Mouse (Mus musculus) spleen, adult 2 months (tissue): ENCODE data around the gene Prss54. TPM values are rescaled to one million over a fixed set of nuclear protein-coding genes. Genes with fewer than 3 reads are reported as not detected.

Source experiments
- DNase-seq, 2 experiments: peaks; one replicate each; pipeline versions ENCODE4 v3.0.0 to v3.0.0-alpha.2; 2012 to 2021; ENCODE audit warnings: low spot score in 2 of 2, low read depth in 1 of 2
- H3K27ac ChIP-seq: fragments of 200-500 bp; 2 replicates; pipeline ENCODE4 v1.5.1; 2012; ENCODE audit warnings: low read length, inconsistent platforms; ENCODE audit not compliant: insufficient read depth
- H3K27me3 ChIP-seq: fragments of 200-500 bp; 2 replicates; pipeline ENCODE4 v1.6.1; 2012; ENCODE audit warnings: mild to moderate bottlenecking, moderate library complexity, low read length, inconsistent platforms; ENCODE audit not compliant: control insufficient read depth, insufficient read depth
- H3K36me3 ChIP-seq: fragments of 200-500 bp; 2 replicates; pipeline ENCODE4 v1.6.1; 2012; ENCODE audit warnings: mild to moderate bottlenecking, low read length, inconsistent platforms; ENCODE audit not compliant: control insufficient read depth, insufficient read depth
- H3K4me1 ChIP-seq: fragments of 200-500 bp; 2 replicates; pipeline ENCODE4 v1.6.1; 2011; ENCODE audit warnings: inconsistent platforms; ENCODE audit not compliant: control insufficient read depth, insufficient read depth, insufficient read length
- H3K4me3 ChIP-seq: fragments of 200-500 bp; 2 replicates; pipeline ENCODE4 v1.5.1; 2011; ENCODE audit warnings: mild to moderate bottlenecking, inconsistent platforms; ENCODE audit not compliant: insufficient read depth, insufficient read length; ENCODE audit errors: extremely low read depth
- CTCF ChIP-seq: fragments of 200-500 bp; IDR thresholded peaks from 2 replicates; pipeline ENCODE4 v1.5.1; 2011; ENCODE audit warnings: mild to moderate bottlenecking, inconsistent platforms; ENCODE audit not compliant: insufficient read depth, insufficient read length, insufficient replicate concordance; ENCODE audit errors: extremely low read depth
- POLR2A ChIP-seq: fragments of 200-500 bp; IDR thresholded peaks from 2 replicates; pipeline ENCODE4 v1.6.1; 2011; ENCODE audit warnings: low read depth, low read length, inconsistent platforms
- WGBS: fragments of 180-500 bp; shearing (Covaris S2); methylation state at CpG from one replicate; pipeline ENCODE4 v1.1.7; 2018; 5-methylcytosine and 5-hydroxymethylcytosine counted together
- polyA plus RNA-seq: library from polyadenylated mRNA; depleted of rRNA; stranded (reverse); fragments of >200 nt; gene quantifications from 2 replicates; pipeline ENCODE4 v1.2.3, GENCODE M21; 2012

The Prss54 gene
- polyA plus RNA-seq, 1 experiment, result not detected

DNA sequence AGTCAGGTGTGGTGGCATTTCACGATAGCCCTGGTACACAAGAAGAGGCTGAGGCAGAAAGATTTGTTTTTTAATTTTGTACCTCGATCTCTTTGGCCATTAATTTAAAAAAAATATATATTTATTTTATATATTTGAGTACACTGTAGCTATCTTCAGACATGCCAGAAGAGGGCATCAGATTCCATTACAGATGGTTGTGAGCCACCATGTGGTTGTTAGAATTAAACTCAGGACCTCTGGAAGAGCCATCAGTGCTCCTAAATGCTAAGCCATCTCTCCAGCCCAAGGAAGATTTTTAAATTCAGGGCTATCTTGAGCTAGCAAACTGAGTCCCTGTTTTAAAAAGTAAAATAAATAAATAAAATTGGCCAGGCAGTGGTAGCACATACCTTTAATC lies 26.0 kb upstream of the Prss54 start:
- WGBS, result 71% methylated on average over 2 of the region's 2 CpGs
- H3K36me3 ChIP-seq, result no peaks in the 10 kb centered on the region
- H3K27me3 ChIP-seq, result no peaks in the 10 kb centered on the region
- H3K27ac ChIP-seq, result no peak overlapping the region
- DNase-seq, result no peak
- H3K4me1 ChIP-seq, result no peaks in the 10 kb centered on the region
- TF ChIP-seq POLR2A, result no peak
- TF ChIP-seq CTCF, result no peak
- no peak overlapping the region for H3K4me3 ChIP-seq

DNA sequence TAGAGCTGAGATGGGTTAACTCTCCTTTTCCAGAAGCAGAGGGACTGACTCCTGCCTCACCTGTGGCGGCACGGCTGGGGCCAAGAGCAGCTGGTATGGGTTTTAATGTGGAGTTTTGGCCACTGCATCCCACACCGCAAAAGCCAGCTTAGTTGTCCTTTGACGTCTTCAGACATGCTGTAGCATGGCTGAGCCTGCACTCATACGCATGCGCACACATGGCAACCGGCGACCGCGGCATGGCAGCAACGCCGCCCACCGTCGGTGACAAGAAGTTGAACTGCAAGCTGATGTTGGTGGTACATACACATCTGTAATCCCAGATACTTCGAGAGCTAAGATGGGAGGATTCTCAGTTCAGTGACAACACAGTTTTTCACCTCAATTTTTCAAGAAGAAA lies 25.2 kb upstream of the Prss54 start:
- H3K4me3 ChIP-seq, result no peak overlapping the region
- 80% methylated on average over 15 of the region's 15 CpGs for WGBS
- no peak overlapping the region for H3K27ac ChIP-seq
- H3K36me3 ChIP-seq, result no peaks in the 10 kb centered on the region
- H3K4me1 ChIP-seq, result no peaks in the 10 kb centered on the region
- no peaks in the 10 kb centered on the region for H3K27me3 ChIP-seq
- DNase-seq, result no peak
- TF ChIP-seq CTCF (no peak), POLR2A (no peak)

DNA sequence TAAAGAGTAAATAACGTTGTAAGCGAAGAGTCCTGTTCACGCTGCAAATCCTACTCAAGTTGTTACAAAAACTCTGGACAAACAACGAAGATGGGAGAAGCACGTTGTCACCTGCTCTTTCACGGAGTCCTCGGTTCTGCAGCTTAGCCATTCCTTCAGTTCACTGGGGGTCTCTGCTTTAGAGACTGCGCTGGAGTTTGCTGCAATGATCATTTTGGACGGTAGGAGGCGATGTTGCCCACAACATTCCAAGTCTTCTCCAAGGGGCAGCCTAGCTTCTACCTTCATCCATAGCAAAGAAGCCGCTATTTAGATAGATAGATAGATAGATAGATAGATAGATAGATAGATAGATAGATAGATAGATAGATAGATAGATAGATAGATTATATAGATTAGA lies 23.7 kb upstream of the Prss54 start:
- TF ChIP-seq POLR2A (no peak), CTCF (peak; percentile 52; the same call in 1 of the 2 replicates)
- no peak overlapping the region for H3K27ac ChIP-seq
- peak in 1 of 2 experiments; percentile 21 for DNase-seq
- no peaks in the 10 kb centered on the region for H3K27me3 ChIP-seq
- H3K36me3 ChIP-seq, result no peaks in the 10 kb centered on the region
- H3K4me3 ChIP-seq, result no peak overlapping the region
- H3K4me1 ChIP-seq, result no peaks in the 10 kb centered on the region
- 19% methylated on average over 11 of the region's 11 CpGs for WGBS

DNA sequence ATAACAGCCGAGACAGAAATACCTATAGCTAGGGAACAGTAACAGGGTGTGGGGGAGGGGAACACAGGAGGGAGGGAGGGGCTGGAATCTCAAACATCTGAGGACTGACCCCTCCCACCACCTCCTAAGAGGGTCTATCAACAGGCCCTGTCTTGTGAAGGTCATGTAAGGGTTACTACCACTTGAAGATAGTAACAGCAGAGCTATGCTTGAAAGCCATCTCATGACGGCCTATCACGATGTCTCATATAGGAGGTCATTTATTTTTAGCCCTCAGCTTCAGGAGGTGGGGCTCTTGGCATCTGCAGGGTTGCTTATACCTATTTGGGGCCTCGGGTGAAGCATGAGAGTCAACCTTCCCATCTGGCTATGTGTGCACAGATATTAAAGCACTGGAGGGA lies 20.7 kb upstream of the Prss54 start:
- no peaks in the 10 kb centered on the region; the same call in 1 of the 2 replicates for H3K27me3 ChIP-seq
- 63% methylated on average over 4 of the region's 4 CpGs for whole genome bisulfite sequencing
- H3K4me3 ChIP-seq, result no peak overlapping the region
- no peaks in the 10 kb centered on the region for H3K4me1 ChIP-seq
- no peak for DNase-seq
- no peak for TF ChIP-seq CTCF
- no peak overlapping the region for H3K27ac ChIP-seq
- no peaks in the 10 kb centered on the region for H3K36me3 ChIP-seq

DNA sequence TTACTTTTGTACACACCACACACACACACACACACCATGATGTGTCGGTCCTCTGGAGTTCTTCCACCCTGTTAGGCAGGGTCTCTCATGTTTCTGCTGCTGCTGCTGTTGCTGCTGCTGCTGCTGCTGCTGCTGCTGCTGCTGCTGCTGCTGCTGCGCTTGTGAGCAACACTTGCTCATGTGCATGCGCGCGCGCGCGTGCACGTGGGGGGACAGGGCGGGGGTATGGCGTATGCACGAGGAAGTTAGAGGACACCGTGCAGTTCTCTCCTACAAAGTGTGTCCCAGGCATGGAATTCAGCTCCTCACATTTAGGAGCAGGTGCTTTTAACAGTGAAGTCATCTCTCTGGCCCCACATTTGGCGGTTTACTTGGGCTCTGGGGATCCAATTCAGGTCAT lies 19.0 kb upstream of the Prss54 start:
- no peaks in the 10 kb centered on the region for H3K36me3 ChIP-seq
- no peaks in the 10 kb centered on the region for H3K4me1 ChIP-seq
- no peak overlapping the region for H3K4me3 ChIP-seq
- H3K27me3 ChIP-seq, result no peaks in the 10 kb centered on the region; the same call in 1 of the 2 replicates
- TF ChIP-seq POLR2A, result no peak
- TF ChIP-seq CTCF, result no peak
- DNase-seq, result no peak
- no peak overlapping the region for H3K27ac ChIP-seq
- 89% methylated on average over 14 of the region's 14 CpGs for WGBS

DNA sequence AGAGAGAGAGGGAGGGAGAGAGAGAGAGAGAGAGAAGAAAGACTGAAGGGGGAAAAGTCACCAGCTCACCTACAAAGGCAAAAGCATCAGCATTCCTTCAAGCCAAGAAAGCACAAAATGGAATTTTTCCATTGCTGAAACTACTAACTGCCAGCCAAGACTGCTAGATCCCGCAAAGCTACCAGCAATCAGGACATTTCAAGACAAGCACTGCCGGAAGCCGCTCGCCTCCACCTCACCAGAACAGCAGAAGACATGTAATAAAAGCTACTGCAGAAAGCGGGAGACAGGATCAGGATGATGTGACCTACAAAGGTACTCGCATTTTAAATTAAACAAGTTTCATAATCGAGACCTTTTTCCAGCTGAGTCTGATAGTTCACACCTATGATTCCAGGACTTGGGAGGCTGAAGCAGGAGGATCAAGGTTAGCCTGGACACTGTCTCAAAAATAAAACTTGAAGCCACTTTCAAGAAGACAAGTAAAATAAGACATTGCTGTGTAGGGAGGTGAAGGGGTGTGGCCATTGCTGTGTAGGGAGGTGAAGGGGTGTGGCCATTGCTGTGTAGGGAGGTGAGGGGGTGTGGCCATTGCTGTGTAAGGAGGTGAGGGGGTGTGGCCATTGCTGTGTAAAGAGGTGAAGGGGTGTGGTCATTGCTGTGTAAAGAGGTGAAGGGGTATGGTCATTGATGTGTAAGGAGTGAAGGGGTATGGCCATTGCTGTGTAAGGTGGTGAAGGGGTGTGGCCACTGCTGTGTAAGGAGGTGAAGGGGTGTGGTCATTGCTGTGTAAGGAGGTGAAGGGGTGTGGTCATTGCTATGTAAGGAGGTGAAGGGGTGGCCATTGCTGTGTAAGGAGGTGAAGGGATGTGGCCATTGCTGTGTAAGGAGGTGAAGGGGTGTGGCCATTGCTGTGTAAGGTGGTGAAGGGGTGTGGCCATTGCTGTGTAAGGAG lies 17.6 kb upstream of the Prss54 start:
- Histone ChIP-seq H3K36me3 (no peaks in the 10 kb centered on the region), H3K4me1 (no peaks in the 10 kb centered on the region), H3K27ac (no peak overlapping the region), H3K4me3 (no peak overlapping the region), H3K27me3 (no peaks in the 10 kb centered on the region; the same call in 1 of the 2 replicates)
- DNase-seq, result no peak
- TF ChIP-seq CTCF (no peak), POLR2A (no peak)
- WGBS, result 93% methylated on average over 7 of the region's 7 CpGs

DNA sequence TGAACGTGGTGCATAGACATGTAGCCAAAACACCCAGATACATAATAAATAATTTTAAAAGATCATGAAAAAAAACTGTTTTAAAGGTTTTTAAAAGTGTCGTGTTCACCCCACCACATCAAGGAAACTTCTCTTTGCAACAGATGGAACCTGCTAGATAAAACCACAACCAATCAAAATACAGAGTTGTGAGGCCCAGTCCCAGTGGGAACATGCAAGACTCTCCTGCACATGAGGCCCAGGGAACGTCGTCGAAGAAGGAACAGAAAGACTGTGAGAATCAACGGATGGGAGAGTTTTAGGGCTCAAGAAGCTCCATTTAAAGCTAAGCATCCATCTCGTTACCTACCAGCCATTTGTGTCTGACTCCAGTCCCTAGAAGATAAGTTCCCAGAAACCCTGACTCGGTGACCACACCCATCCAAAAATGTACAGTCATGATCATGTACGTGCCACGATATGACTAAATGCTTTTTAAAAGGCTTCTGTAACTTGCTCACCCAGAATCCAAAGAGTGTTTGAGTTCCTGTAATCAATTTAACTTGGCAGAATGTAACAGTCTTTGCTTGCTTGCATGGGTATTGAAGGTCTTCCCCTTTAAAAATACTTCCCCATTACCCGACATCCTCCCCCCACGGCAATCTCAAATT lies 16.1 kb upstream of the Prss54 start:
- H3K27me3 ChIP-seq, result no peaks in the 10 kb centered on the region; the same call in 1 of the 2 replicates
- no peak overlapping the region for H3K27ac ChIP-seq
- DNase-seq, result no peak
- no peak overlapping the region for H3K4me3 ChIP-seq
- no peaks in the 10 kb centered on the region for H3K36me3 ChIP-seq
- WGBS, result 28% methylated on average over 12 of the region's 12 CpGs
- TF ChIP-seq CTCF (no peak), POLR2A (no peak)
- no peaks in the 10 kb centered on the region for H3K4me1 ChIP-seq
